Mouse (Mus musculus) neural tube, embryonic 12.5 days (tissue): ENCODE results near the gene Lrch1. TPM values are rescaled to one million over a fixed set of nuclear protein-coding genes. Genes with fewer than 3 reads are reported as not detected.
A peak's percentile ranks its signal among the peaks of the same experiment; 100 is the strongest.

Source experiments
- ATAC-seq: fragments of 200-750 bp; cut with Nextera tagmentation; 2 replicates; pipeline ENCODE4 v1.8.0; 2017; ENCODE audit warnings: low read depth, mild to moderate bottlenecking, moderate TSS enrichment, moderate library complexity; ENCODE audit not compliant: low FRiP score
- H3K27ac ChIP-seq: fragments of 300-500 bp; sonication (generic); 2 replicates; pipeline ENCODE4 v1.5.1; 2016
- H3K27me3 ChIP-seq: fragments of 300-500 bp; sonication (generic); replicated peaks from 2 replicates; pipeline ENCODE4 v1.6.1; 2016; ENCODE audit warnings: mild to moderate bottlenecking
- H3K36me3 ChIP-seq: fragments of 300-500 bp; sonication (generic); 2 replicates; pipeline ENCODE4 v1.6.1; 2016; ENCODE audit warnings: mild to moderate bottlenecking
- H3K4me1 ChIP-seq: fragments of 300-500 bp; sonication (generic); 2 replicates; pipeline ENCODE4 v1.6.1; 2016
- H3K4me2 ChIP-seq: fragments of 300-500 bp; sonication (generic); replicated peaks from 2 replicates; pipeline ENCODE4 v1.6.1; 2016; ENCODE audit warnings: mild to moderate bottlenecking
- H3K4me3 ChIP-seq: fragments of 300-500 bp; sonication (generic); 2 replicates; pipeline ENCODE4 v1.5.1; 2016
- H3K9ac ChIP-seq: fragments of 300-500 bp; sonication (generic); 2 replicates; pipeline ENCODE4 v1.6.1; 2016; ENCODE audit warnings: mild to moderate bottlenecking
- H3K9me3 ChIP-seq: fragments of 300-500 bp; sonication (generic); 2 replicates; pipeline ENCODE4 v1.6.1; 2016; ENCODE audit warnings: mild to moderate bottlenecking
- WGBS: fragments of 180-500 bp; shearing (Covaris S2); methylation state at CpG from one replicate; pipeline ENCODE4 v1.1.7; 2016; 5-methylcytosine and 5-hydroxymethylcytosine counted together
- polyA plus RNA-seq: library from polyadenylated mRNA; unstranded; fragments of >200 nt; fragmentation: Nextera tagmentation; extraction: Ambion mirVana; gene quantifications from 2 replicates; pipeline ENCODE4 v1.2.1, GENCODE M21; 2016

Lrch1 gene
- polyA plus RNA-seq, 1 experiment from 2014 or later, result 12.2 TPM

DNA sequence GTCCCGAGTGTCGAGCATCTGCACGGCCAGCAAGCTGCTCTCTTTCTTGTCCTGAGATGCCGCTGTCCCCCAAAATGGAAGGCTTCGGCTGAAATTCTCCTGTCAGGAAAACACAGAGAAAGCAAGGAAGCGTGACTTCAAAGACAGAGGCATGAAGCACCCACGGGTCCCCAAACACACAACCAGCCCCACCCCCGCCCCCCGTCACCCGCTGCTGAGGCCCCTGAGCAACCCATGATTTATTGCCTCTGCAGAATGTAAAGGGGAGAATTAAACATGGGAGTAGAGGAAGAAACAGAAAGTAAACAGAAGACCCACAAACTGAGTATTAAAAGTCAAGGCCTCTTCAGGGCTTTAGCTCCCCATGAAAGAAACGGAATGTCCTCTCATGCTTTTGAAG lies 136.1 kb downstream of the Lrch1 start:
- Histone ChIP-seq H3K27ac (no peak overlapping the region), H3K36me3 (peaks cover 4% of the 10 kb centered on the region; the same call in 1 of the 2 replicates), H3K27me3 (no peaks in the 10 kb centered on the region), H3K9me3 (no peaks in the 10 kb centered on the region), H3K9ac (no peak overlapping the region), H3K4me2 (0 out of 2 replicates have a peak overlapping the region, but pooled peaks have one; percentile 12), H3K4me3 (no peak overlapping the region), H3K4me1 (peaks cover 9% of the 10 kb centered on the region)
- no peak; the same call in 1 of the 2 replicates for ATAC-seq
- 53% methylated on average over 11 of the region's 11 CpGs for WGBS

DNA sequence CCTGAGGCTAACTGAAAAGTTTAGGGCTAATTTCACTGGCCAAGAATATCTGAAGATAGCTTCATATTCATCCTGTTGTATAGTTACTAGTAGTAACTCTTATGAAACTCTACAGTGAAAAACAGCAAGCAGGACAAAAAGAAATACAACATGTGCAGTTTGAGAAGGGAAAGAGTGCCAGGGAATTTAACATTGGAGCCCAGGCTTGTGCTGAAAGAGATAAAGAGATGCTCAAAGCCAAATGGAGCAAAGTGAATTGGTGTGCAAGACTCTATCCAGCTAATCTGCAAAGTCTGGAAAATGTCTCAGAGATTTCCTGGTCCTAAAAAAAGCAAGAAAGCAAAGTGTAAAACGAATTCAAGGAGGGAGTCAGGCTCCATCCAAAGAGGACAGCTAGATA lies 145.7 kb downstream of the Lrch1 start:
- Histone ChIP-seq H3K36me3 (peaks cover 27% of the 10 kb centered on the region), H3K9ac (no peak overlapping the region), H3K4me1 (peaks cover 17% of the 10 kb centered on the region), H3K27me3 (no peaks in the 10 kb centered on the region), H3K27ac (no peak overlapping the region), H3K9me3 (peaks cover 5% of the 10 kb centered on the region; the same call in 1 of the 2 replicates), H3K4me2 (no peak overlapping the region), H3K4me3 (no peak overlapping the region)
- 76% methylated on average over 1 of the region's 1 CpGs for WGBS
- no peak for ATAC-seq

DNA sequence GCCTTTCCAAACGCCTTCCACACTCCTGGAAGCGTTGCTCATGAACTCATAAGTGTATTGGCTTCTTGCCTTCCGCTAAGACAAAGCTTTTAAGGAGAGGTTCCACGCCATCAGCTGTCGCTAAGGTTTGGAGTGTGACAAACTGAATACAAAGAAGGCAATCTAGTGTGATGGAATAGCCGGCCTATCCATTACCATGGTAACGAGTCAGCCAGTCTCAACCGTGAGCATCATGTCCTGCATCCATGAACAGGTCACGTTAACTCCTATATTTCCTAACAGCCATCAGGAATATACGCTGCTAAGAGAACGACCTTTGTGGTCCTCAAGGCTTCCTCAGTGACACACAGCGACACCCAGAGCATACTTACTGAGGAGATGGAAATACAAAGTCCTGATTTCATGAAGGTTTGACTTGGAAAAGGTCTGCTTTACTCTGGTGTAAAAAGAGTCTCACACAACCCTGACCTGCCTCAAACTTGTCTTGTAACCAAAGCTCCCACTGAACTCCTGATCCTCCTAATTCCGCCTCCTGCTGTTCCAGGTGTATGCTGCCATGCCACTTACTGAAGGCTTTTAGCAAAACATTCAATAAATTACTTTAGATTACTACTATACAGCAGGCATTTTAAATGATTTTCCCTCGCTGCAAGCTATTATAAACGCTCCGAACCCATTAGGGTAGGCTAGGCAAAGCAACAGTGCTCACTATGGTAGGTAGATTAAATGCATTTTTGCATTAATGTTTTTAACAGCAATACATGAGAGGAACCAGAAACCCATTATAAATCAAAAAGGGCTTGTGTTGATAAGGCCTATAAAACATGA lies 149.4 kb downstream of the Lrch1 start:
- peaks cover 19% of the 10 kb centered on the region for H3K36me3 ChIP-seq
- H3K4me3 ChIP-seq, result no peak overlapping the region
- peaks cover 5% of the 10 kb centered on the region; the same call in 1 of the 2 replicates for H3K9me3 ChIP-seq
- no peaks in the 10 kb centered on the region for H3K27me3 ChIP-seq
- H3K4me2 ChIP-seq, result peak overlapping the region; percentile 21
- no peak overlapping the region for H3K9ac ChIP-seq
- WGBS, result 46% methylated on average over 16 of the region's 16 CpGs
- H3K27ac ChIP-seq, result peak overlapping the region; percentile 37; the same call in 1 of the 2 replicates
- ATAC-seq, result peak; percentile 95
- peaks cover 19% of the 10 kb centered on the region for H3K4me1 ChIP-seq

DNA sequence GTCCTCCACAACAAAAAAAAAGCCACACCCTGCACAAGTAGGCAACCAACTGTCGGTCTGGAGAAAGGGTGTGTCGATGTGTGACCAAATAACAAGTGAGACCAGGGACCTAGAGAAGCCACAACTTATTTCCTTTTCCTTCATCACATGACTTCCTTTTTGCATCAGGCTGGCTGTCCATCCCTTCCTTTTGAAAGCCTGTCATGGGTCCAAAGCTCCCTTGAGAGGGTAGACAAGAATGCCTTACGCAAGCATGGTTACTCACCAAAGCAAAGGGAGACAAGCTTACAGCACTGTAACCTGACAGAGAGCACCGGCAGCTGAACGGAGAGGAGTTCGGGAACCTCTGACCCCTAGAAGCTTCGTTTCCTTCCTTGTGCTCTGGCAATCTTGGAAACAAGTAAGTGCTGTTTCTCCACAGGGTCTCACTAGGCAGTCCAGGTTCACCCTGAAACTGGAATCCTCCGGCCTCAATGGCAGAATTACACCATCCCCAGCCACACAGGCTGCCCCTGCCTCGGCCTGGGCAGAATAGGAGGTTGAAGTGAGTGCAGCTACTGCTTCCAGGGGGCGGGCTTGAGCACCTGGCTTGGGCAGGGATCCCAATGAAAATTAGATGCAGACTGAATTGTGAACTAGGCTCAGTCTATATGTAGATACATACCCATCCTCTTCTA lies 150.2 kb downstream of the Lrch1 start:
- peaks cover 5% of the 10 kb centered on the region; the same call in 1 of the 2 replicates for H3K9me3 ChIP-seq
- no peaks in the 10 kb centered on the region for H3K27me3 ChIP-seq
- H3K4me3 ChIP-seq, result no peak overlapping the region
- WGBS, result 71% methylated on average over 10 of the region's 10 CpGs
- H3K27ac ChIP-seq, result peak overlapping the region; percentile 37; the same call in 1 of the 2 replicates
- peaks cover 19% of the 10 kb centered on the region for H3K4me1 ChIP-seq
- H3K36me3 ChIP-seq, result peaks cover 15% of the 10 kb centered on the region
- no peak overlapping the region for H3K9ac ChIP-seq
- H3K4me2 ChIP-seq, result peak overlapping the region; percentile 21
- peak; percentile 73 for ATAC-seq

DNA sequence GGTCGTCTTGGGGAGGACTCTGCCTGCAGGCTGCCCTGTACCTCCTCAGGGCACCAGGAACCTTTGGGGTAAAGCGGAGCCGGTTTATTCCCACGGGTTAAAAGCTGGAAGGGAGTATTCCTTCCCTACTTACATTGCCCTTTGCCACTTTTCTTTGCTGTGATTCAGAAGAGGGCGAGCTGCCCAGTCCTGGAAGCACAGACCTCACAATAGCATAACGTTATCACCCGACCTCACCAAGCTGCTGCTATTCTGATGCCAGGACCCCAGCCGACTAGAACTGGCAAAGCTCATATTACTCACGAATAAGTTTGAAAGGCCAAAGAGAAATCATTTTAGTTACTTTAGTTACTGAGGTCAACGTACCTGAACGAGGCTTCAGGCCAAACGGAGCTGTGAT lies 152.7 kb downstream of the Lrch1 start:
- 78% methylated on average over 12 of the region's 12 CpGs for WGBS
- Histone ChIP-seq H3K9ac (no peak overlapping the region), H3K4me2 (no peak overlapping the region), H3K36me3 (no peaks in the 10 kb centered on the region; the same call in 1 of the 2 replicates), H3K4me1 (peaks cover 29% of the 10 kb centered on the region), H3K27me3 (no peaks in the 10 kb centered on the region), H3K4me3 (no peak overlapping the region), H3K9me3 (no peaks in the 10 kb centered on the region), H3K27ac (no peak overlapping the region)
- ATAC-seq, result no peak

DNA sequence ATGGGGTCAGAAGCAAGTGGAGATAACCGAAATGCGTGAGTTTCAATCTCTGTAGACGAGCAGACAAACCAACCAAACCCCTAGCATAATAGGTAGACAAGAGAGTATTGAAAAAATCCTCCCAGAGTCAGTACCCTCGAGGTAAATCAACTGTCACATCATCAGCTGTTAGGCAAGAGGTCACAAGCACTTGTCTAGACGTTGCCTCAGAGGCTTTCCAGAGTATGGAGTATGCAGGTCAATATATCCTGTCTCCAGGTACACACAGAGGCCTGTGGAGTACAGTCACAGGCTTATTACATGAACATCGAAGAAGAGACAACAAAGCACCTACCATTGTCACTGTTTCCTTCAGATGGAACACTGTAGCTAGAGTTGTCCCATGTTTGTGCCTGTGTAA lies 154.9 kb downstream of the Lrch1 start:
- 79% methylated on average over 6 of the region's 6 CpGs for WGBS
- no peak for ATAC-seq

DNA sequence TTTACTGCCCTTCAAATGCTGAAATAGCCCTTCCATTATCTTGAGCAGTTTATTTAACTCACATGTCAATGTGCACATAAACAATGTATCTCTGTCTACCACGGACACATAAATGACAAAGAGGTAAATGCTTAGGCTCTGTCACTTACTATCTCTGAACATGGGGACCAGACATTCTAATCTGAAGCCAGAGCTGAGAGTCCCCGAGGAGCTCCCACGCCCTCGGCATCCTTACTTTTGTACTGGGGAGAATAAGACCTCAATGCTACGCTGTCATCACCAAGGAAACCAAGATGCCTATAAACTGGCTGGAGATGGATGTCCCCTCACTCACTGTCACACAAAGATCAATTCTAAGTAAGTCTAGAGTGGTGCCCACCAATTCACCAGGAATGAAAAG lies 157.1 kb downstream of the Lrch1 start:
- peak; percentile 64 for ATAC-seq
- Histone ChIP-seq H3K27ac (no peak overlapping the region), H3K4me2 (no peak overlapping the region), H3K4me3 (no peak overlapping the region), H3K9me3 (no peaks in the 10 kb centered on the region), H3K4me1 (peaks cover 17% of the 10 kb centered on the region), H3K9ac (no peak overlapping the region), H3K36me3 (peaks cover 6% of the 10 kb centered on the region; the same call in 1 of the 2 replicates), H3K27me3 (no peaks in the 10 kb centered on the region)
- 28% methylated on average over 5 of the region's 5 CpGs for WGBS

More for the DNA sequence above, 154.9 kb downstream of the Lrch1 start:
- Histone ChIP-seq H3K36me3 (no peaks in the 10 kb centered on the region; the same call in 1 of the 2 replicates), H3K4me3 (no peak overlapping the region), H3K27me3 (no peaks in the 10 kb centered on the region), H3K27ac (no peak overlapping the region), H3K9ac (no peak overlapping the region), H3K9me3 (no peaks in the 10 kb centered on the region), H3K4me1 (peaks cover 23% of the 10 kb centered on the region), H3K4me2 (no peak overlapping the region)

DNA sequence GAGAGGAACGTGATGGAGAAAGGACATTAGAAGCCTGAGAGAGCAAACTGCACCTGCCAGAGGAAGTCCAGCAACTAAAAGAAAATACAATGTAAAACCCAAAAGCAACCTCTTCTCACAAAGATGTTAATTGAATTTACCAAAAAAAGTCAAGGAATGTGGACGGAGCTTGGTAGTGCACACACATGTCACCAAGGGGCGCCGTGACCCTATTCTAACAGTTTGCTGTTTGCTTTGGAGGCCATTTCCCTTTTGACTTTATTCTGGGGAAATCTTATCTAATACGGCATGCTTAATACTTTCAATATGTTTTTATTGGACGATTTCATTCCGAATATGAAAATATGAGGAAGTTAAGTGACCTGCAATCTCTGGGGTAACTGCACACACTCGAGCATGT lies 158.9 kb downstream of the Lrch1 start:
- no peak for ATAC-seq
- no peak overlapping the region for H3K9ac ChIP-seq
- no peak overlapping the region for H3K27ac ChIP-seq
- no peaks in the 10 kb centered on the region for H3K9me3 ChIP-seq
- WGBS, result 88% methylated on average over 8 of the region's 8 CpGs
- no peak overlapping the region for H3K4me3 ChIP-seq
- peaks cover 15% of the 10 kb centered on the region for H3K4me1 ChIP-seq
- H3K36me3 ChIP-seq, result peaks cover 21% of the 10 kb centered on the region
- no peak overlapping the region for H3K4me2 ChIP-seq
- no peaks in the 10 kb centered on the region for H3K27me3 ChIP-seq

DNA sequence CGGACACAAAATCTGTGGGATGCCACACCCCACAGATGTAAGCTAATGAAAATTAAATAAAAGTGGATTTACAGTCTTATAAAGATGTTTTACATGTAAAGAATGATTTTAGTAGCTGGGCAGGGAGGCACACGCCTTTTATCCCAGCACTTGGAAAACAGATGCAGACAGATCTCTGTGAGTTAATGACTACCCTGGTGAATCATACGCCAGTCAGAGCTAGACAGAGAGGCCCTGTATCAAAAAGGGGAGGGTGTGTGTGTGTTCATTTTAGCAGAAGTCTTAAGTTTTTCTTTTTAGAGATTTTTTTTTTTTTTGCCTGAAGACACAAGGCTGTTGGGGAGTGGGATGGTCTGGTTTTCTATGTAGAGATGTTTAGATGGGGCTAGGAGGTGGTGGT lies 160.0 kb downstream of the Lrch1 start:
- peaks cover 28% of the 10 kb centered on the region for H3K36me3 ChIP-seq
- peaks cover 15% of the 10 kb centered on the region for H3K4me1 ChIP-seq
- H3K4me3 ChIP-seq, result no peak overlapping the region
- H3K27ac ChIP-seq, result no peak overlapping the region
- H3K27me3 ChIP-seq, result no peaks in the 10 kb centered on the region
- H3K4me2 ChIP-seq, result no peak overlapping the region
- ATAC-seq, result no peak
- H3K9me3 ChIP-seq, result no peaks in the 10 kb centered on the region
- WGBS, result 80% methylated on average over 3 of the region's 3 CpGs
- no peak overlapping the region for H3K9ac ChIP-seq

DNA sequence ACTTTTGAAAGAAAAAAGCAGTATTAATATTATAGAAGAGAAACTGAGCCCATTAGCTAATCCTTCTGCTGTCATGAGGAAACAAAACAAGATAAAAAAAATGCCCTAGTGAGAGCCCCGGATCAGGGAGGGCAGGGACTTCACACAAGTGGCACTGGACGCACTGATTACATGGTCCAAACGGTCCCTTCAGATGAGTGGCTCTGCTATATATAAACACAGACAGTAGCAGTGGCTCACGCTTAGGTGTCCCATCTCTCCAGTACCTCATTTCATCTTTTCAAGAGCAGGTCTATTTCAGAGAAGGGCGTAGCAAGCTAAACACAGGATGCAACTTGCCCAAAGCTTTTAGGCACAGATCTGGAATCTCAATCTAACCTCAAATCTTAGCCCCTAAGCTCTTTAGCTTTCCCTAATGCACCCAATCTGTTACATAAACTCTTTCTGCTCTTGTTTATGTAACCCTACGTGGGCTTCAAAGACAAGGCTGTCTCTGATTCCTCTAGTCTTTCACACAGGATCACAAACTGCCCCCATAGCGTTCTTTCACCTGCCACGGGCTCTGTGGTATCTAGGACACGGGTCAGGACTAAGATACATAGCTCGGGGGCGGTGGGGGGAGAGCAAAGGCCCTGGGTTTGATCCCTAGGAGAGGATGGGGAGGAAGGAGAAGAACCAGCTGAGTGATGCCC lies 163.3 kb downstream of the Lrch1 start:
- Histone ChIP-seq H3K4me3 (no peak overlapping the region), H3K4me1 (0 out of 2 replicates have a peak, but pooled peaks cover under 1% of the 10 kb centered on the region), H3K9me3 (no peaks in the 10 kb centered on the region), H3K4me2 (no peak overlapping the region), H3K9ac (no peak overlapping the region), H3K36me3 (peaks cover 28% of the 10 kb centered on the region), H3K27me3 (no peaks in the 10 kb centered on the region), H3K27ac (no peak overlapping the region)
- no peak for ATAC-seq
- WGBS, result 87% methylated on average over 11 of the region's 11 CpGs

DNA sequence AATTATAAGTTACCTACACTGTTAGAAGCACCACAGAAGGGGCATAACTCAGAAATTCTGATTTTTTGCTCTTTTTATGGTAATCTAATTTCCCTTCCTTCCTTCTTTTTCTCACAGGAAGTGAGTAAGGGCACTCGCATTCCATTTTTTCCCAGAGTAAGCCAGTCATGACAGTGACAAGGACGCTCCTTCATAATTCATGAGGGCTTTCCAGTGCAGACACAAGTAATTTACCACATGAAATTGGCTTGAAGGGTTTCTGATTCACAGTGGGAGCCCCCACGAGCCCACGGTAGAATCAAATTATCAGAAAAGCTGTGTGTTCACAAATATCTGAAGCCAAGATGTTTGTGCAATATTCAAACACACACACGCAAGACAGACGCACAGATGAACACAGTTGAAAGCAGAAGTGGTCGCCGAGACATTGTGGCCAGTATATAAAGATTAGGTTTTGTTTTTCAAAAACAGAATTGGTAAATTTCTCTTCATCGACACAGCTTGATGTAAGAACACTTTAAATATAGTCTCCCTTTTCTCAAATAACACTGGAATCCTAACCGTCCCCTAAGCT lies 173.5 kb downstream of the Lrch1 start:
- 81% methylated on average over 10 of the region's 10 CpGs for WGBS
- H3K9ac ChIP-seq, result no peak overlapping the region
- peaks cover 19% of the 10 kb centered on the region for H3K36me3 ChIP-seq
- no peaks in the 10 kb centered on the region for H3K27me3 ChIP-seq
- no peaks in the 10 kb centered on the region for H3K9me3 ChIP-seq
- no peak overlapping the region for H3K27ac ChIP-seq
- no peak for ATAC-seq
- no peaks in the 10 kb centered on the region for H3K4me1 ChIP-seq
- H3K4me2 ChIP-seq, result no peak overlapping the region
- H3K4me3 ChIP-seq, result no peak overlapping the region

DNA sequence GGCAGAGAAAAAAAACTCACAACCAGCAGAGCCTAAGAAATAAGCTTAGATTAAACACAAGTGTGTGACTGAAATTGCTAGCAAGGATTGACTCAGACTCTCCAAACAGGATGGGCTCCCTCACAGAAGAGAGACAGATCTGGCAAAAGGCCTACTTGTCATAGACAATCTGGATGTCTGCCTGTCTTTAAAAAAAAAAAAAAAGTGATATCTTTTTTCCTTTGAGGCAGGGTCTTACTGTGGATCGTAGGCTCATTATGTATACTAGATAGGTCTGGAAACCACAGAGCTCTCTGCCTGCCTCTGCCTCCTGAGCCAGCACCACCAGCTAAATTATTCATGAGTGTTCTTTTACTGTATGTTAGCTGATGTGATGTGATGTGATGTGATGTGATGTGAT lies 179.8 kb downstream of the Lrch1 start:
- Histone ChIP-seq H3K27ac (no peak overlapping the region), H3K4me1 (no peaks in the 10 kb centered on the region), H3K36me3 (peaks cover 19% of the 10 kb centered on the region), H3K4me2 (no peak overlapping the region), H3K27me3 (no peaks in the 10 kb centered on the region), H3K9ac (no peak overlapping the region), H3K4me3 (no peak overlapping the region), H3K9me3 (no peaks in the 10 kb centered on the region)
- ATAC-seq, result no peak
- WGBS, result 88% methylated on average over 1 of the region's 1 CpGs
